Mouse (Mus musculus) gonadal fat pad, adult 2 months (tissue): ENCODE data around the gene Rgs4. TPM values are rescaled to one million over a fixed set of nuclear protein-coding genes. Genes with fewer than 3 reads are reported as not detected.

Experiments
- polyA plus RNA-seq: library from polyadenylated mRNA; depleted of rRNA; stranded (reverse); fragments of >200 nt; gene quantifications from 2 replicates; pipeline ENCODE4 v1.2.3, GENCODE M21; 2012; rRNA removed

The Rgs4 gene
- polyA plus RNA-seq, 1 experiment = 4.8 TPM

Other genes with a start within 250 kb of the Rgs4 start
- gene Nuf2, start 216.2 kb downstream of the Rgs4 start, polyA plus RNA-seq = 0.30 and 0.43 TPM in 2 replicates
- gene Rgs5, start 92.1 kb downstream of the Rgs4 start, polyA plus RNA-seq = 36.9 and 45.8 TPM in 2 replicates
- 0.24 TPM in 2 replicates for gene Ccdc190, start 181.0 kb upstream of the Rgs4 start, polyA plus RNA-seq
- 11.5 and 12.0 TPM in 2 replicates for gene Hsd17b7, start 221.6 kb upstream of the Rgs4 start, polyA plus RNA-seq